Mouse (Mus musculus): ENCODE measurements around the gene F830045P16Rik.
A peak's percentile ranks its signal among the peaks of the same experiment; 100 is the strongest.

Gene F830045P16Rik

GRCm38 (mm10) chr2:129536377-129536776, at the start of gene F830045P16Rik:
Gene F830045P16Rik (minus strand): TSS chr2:129536602.
- DNase-seq, result no peak

- peak in 1 of 2 experiments; percentile 30 for DNase-seq
These were observed 49.6 kb upstream of the F830045P16Rik start for GRCm38 (mm10) chr2:129585904-129586514.

- no peak for DNase-seq
These were observed 48.5 kb upstream of the F830045P16Rik start for GRCm38 (mm10) chr2:129584905-129585304.

DNA sequence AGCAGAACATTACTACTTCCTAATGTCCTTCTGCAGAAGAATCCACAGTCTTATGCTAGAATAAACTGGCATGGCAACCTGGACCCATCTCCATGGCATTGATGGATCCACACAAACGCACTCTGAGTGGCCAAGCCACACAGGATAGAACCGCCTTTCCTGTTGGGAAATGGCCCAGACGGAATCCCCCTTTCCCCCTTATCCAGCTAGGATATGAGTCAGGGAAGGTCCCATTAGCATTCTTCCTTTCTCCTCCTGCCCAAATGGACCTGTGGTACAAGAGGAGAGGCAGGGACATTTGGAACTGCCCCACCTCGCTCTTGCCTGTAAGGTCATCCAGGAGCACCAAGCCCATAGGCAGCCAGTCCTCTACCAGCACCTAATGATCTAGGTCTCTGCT, 45.9 kb upstream of the F830045P16Rik start:
- DNase-seq, result no peak

DNA sequence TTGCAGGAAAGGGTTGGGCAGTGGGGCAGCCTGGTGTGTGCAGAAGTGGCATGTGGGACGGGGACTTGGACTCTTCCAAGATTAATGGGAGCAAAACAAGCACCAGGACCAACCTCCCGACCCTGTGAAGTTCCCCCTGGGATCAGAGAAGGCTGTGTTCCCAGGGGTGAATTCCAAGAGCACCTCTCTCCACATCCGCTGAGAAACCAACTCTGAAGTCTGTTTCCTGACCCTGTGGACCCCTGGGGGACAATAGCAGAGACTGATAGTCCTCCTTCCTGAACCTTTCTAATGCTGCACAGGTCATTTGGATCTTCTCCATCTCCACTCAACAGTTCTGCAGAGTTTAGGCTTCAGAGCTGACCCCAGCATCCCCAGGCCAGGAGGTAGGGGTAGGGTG, 45.4 kb upstream of the F830045P16Rik start:
- no peak for DNase-seq

- no peak for DNase-seq
These were observed 44.3 kb upstream of the F830045P16Rik start for GRCm38 (mm10) chr2:129580656-129581055.

GRCm38 (mm10) chr2:129576611-129577447, 40.4 kb upstream of the F830045P16Rik start:
- DNase-seq, result no peak

DNA sequence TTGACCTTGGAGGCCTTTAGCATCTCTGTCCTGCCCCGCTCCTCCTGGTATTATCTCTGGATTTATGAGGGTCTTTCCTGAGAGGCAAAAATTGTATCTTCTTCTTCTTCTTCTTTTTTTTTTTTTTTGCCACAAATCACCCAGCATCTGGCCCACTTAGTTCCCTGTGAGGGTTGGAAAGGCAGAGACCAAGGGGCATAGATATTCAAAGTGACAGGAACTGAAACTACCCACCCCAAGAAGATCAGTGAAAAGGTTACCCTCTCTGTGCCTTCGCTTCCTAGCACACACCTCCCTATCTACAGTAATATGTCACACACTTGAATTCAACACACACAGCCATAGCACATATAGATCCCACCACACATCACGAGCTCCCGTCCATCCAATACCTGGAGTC, 38.7 kb upstream of the F830045P16Rik start:
- DNase-seq, result no peak

DNA sequence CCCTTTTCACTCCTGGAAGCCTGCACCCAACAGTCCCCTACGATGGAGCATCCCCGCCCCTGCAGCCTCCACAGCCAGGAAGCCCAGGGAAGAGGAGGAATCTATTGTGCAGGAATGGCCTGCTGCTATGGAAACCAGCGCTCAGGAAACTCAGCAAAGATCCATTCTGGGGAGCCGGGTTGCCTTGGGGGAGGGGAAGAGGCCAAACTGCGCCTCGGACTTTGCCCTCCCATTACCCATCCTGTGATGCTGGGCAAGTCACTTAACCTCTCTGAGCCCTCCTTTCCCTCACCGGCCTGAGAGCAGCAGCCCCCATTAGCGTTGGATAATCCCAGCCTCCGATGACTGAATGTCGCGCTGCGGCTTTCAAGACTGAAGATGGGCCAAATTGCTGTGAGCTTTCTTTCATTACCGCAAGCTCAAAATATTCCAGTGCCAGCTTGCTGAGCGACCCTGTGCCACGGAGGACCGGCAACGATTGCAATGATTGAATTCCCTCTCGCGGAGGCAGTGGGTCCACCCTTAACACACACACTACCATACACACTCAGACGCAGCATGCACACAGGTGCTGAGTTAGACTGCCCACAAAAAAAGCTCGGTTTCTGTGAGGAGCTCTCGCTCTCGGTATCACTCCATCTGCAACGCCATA, 38.1 kb upstream of the F830045P16Rik start:
- no peak for DNase-seq

- DNase-seq, result no peak
These were observed 37.4 kb upstream of the F830045P16Rik start for GRCm38 (mm10) chr2:129573701-129574273.

DNA sequence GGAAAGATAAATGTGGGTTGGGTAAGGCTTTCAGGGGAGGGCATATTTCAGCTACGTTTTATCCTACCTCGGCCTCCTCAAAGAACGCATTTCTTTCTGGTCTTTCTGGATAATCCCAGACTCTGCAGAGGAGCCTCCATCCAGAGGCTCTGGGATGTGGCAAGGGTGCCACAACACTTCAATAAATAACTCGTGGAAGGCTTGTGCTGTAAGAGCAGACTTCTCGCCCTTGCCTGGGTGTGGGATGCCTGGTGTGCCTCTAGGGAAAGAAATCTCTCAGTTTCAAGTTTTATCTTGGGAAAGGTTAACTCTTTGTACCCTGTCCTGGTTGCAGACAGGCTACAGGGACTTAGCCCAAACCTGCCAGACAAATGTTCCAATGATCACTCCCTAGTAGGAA, 33.2 kb upstream of the F830045P16Rik start:
- no peak for DNase-seq

- no peak for DNase-seq
These were observed 32.7 kb upstream of the F830045P16Rik start for GRCm38 (mm10) chr2:129569120-129569519.

DNA sequence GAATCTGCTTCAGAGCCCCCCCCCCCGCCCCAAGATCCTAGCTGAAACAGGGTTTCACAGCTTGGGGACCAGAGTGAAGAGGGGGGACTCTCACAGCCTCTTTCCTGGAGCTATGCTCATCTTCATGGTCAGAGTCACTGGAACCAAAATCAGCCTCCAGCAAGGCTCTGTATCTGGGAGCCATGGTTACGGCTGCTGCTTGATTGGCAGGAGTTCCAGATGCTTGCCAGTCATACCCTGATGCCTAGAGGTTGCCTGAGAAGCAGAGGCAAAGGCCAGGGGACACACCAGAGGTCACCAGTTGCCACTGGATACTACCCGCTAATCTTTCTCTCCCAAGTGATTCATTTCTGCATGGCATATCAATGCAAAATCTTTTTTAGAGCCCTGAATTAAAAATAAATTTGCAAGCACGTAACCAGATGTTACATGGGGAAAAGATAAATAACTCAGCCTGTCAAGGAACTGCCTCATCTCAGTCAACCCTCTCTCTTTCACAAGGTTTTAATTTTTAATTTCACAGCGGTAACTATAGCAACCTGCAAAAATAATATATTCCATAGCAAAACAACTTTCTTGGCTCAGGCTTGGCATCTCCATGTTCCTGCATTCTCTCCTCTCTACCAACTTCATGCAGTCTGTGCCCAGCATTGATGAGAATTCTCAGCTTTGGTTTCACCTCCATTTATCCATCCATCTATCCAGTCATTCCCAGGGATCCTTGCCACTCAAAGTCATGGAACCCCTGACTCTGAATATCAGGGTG, 27.7 kb upstream of the F830045P16Rik start:
- no peak for DNase-seq

DNA sequence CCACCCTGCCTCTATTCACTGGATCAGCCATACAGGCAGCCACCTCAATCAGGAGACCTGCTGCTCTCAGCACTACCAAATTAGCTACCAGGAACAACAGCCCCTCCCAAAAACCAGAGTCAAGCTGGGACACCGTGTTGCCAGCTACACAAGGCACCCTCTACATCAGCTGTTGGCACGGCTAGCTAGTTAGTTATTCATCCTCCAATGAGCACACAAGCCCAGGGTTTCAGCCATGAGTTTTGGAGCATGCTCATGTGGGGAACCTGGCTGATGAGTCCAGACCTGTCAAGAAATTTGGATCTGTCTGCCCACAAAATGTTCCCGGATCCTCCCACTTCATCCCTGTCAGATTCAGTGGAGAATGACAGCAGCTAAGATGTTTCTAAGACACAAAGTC, 25.4 kb upstream of the F830045P16Rik start:
- DNase-seq, result no peak

DNA sequence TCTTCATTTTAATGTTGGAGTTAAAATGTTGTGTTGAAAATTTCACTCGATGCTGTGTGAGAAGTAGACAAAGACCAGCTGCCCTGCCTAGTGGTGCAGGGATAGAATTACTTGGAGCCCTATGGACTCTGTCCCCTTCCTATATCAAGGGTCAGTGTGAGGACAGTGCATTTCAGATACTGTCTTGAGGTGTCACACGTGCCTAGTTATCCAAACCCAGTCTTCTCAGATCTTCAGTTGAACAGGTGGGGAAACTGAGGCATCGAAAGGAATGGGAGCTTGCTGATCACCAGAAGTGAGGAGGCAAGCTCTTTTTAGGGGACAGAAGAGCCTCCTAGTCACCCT, 22.4 kb upstream of the F830045P16Rik start:
- DNase-seq, result no peak

- DNase-seq, result no peak
These were observed 21.8 kb upstream of the F830045P16Rik start for GRCm38 (mm10) chr2:129558008-129558874.

GRCm38 (mm10) chr2:129556081-129556480, 19.7 kb upstream of the F830045P16Rik start:
- no peak for DNase-seq

GRCm38 (mm10) chr2:129550781-129551180, 14.4 kb upstream of the F830045P16Rik start:
- DNase-seq, result no peak

- DNase-seq, result peak in 1 of 2 experiments; percentile 38
These were observed 13.2 kb upstream of the F830045P16Rik start for GRCm38 (mm10) chr2:129549537-129550135.

DNA sequence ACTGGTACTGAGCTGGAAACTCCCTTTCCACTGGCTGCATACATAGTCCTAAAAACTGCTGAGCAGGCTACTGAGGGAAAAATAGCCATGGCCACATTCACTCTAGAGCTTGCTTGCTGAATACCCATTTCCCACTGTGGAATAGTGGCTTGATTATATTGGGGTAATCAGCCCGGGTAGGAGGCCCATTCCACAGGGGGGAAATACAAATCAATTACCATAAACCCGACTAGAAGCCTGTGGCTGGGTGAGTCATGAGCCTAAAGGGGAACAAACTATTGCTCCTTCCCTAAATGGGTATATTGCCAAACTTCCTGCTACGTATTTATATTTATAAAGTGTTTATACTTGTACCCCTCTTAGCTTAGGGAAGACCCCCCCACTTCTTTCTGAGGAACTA, 10.4 kb upstream of the F830045P16Rik start:
- peak in 1 of 2 experiments; percentile 15 for DNase-seq

DNA sequence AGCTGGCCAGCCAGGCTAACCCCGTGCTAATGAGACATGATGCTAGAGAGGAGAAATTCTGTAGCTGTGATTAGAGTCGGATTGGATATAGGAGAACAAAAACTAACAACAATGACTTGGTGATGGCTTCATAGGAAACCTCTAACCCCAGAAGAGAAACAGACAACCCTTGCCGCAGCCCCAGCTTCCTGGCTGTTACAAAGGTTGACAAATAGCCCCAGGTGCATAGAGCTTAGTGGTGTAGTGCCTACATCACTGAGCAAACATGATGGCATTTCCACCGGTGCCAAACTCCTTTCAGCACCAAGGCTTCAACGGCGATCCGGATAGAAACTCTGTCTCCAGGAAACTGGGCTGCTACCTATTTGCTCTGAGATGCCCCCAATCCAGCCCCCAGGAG, 9.2 kb upstream of the F830045P16Rik start:
- no peak for DNase-seq

Data from lung, postnatal 4 days (tissue).